Mouse (Mus musculus): ENCODE results near the gene Brox. TPM values are rescaled to one million over a fixed set of nuclear protein-coding genes. Genes with fewer than 3 reads are reported as not detected.
"Not testable (repeated sequence)": the region's sequence is repeated elsewhere in the genome, so short reads cannot be mapped to it uniquely, and the experiment has no call there.

The Brox gene
- 29.7 and 32.5 TPM in 2 replicates for polyA plus RNA-seq (2015; fragmentation: Nextera tagmentation; extraction: Ambion mirVana)

DNA sequence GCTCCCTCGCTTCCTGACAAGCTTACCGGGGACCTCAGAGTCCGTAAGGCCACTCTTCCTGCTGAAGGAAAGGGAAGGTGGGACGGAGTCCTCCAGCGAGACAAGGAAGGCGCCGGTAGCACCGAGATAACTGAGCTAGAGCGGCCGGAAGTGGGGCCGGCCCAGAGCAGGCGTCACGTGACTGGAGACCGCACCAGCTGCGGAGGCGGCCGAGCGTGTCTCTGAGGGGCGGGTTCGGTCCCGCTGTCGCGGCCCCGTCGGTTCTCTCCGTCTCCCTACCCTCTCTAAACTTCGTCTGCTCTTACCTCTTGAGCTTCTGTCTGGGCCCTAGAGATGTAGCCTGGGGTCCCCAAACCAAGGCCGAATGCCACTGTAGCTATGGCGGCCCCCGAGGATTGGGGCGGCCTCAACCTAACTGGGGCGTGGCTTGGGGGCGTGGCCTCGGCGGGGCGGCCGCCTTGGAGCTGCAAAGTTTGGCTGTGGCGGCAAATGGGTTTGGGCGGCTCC, at the start of gene Brox:
TSS of gene Brox (minus strand) at position 393 of the 507 bp plus-strand sequence.
- Histone ChIP-seq H3K4me1 (replicated peaks; ENCODE audit: control insufficient read depth, insufficient read depth, low read length) (no peaks in the 10 kb centered on the region), H3K36me3 (ENCODE audit: control insufficient read depth, insufficient read depth) (peaks cover 14% of the 10 kb centered on the region; the same call in 1 of the 2 replicates), H3K4me3 (ENCODE audit: low read depth, low read length) (peak within 1 kb of the TSS; percentile 53), H3K27ac (ENCODE audit: low read depth, low read length) (peak within 1 kb of the TSS; percentile 54), H3K9ac (ENCODE audit: low read depth, low read length) (peak within 1 kb of the TSS; percentile 55), H3K27me3 (replicated peaks; ENCODE audit: control insufficient read depth, insufficient read depth, low read length) (no peaks in the 10 kb centered on the region), H3K9me3 (ENCODE audit: control insufficient read depth) (no peaks in the 10 kb centered on the region), H3K4me2 (replicated peaks; ENCODE audit: low read depth) (peak within 1 kb of the TSS; percentile 65)
- TF ChIP-seq CTCF (IDR thresholded peaks at IDR 0.05; ENCODE audit: low read depth): no peak
- WGBS: under 1% methylated on average over 39 of the region's 39 CpGs
- peak; percentile 86 for ATAC-seq

DNA sequence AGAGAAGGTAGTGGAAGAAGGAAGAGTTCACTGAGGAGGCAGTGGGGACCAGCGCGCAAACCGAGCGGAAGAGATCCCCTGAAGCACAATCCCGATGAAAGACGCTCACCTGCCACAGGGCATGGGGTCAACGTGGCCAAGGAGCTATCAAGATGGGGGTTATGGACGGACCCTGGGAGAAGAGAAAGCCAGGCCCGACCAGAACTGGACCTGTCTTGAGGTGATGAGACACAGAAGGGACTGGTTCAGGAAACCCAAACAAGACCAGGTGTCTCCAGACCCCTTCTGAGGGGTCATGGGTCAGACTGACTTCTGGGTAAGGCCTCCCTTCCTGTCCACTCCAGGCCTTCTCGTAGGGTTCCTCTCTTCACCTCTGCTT, 48.7 kb upstream of the Brox start:
- peak overlapping the region; percentile 99 for H3K27ac ChIP-seq (ENCODE audit: low read depth, low read length)
- no peaks in the 10 kb centered on the region for H3K9me3 ChIP-seq (ENCODE audit: control insufficient read depth)
- no peak for TF ChIP-seq CTCF (IDR thresholded peaks at IDR 0.05; ENCODE audit: low read depth)
- no peaks in the 10 kb centered on the region for H3K27me3 ChIP-seq (replicated peaks; ENCODE audit: control insufficient read depth, insufficient read depth, low read length)
- H3K36me3 ChIP-seq (ENCODE audit: control insufficient read depth, insufficient read depth): peaks cover 37% of the 10 kb centered on the region
- no peaks in the 10 kb centered on the region for H3K4me1 ChIP-seq (replicated peaks; ENCODE audit: control insufficient read depth, insufficient read depth, low read length)
- H3K9ac ChIP-seq (ENCODE audit: low read depth, low read length): peak overlapping the region; percentile 99
- no peak for ATAC-seq
- 5% methylated on average over 10 of the region's 10 CpGs for WGBS
- H3K4me3 ChIP-seq (ENCODE audit: low read depth, low read length): peak overlapping the region; percentile 97
- peak overlapping the region; percentile 86 for H3K4me2 ChIP-seq (replicated peaks; ENCODE audit: low read depth)

DNA sequence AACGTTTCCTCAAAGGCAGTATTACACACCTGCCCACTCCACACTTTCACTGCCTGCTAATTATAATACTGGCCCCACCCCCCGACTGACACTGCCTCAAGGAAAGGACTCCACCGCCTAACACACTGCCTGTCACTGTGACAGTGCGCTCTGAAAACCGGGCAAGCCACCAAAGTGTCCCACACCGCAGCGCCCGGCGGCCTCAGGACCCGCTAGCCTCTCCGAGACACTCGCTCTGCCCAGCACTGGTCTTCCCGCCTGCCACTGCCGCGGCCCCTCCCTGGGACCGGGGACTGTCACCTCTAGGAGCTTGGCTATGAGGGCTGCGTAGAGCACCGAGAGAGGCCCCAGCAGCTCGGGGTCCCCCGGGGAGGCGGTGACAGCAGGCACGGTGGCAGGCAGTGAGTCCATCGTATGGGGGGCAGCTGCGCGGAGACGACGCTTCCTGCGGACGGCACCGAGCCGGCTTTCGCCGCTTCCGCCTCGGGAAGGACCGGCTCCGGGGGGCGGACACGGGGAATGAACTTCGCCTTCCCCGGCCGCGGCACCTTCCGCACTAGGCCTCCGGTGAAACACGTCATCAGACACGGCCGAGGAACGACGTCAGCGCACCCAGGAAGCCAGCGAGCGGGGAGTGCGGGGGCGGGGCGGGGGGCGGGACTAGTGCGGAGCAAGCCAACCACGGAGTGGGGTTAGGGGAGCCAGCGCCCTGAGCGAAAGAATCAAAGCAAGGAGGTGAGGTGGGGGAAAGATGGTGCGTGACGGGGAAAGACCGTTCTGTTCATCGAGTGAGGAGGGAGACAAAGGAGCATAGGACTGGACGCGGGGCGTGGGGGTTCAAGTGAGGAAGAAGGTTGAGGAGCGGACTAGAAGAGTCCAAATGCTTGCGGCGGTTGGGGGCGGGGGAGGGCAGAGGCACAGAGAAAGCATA, 48.1 kb upstream of the Brox start:
- peak overlapping the region; percentile 99 for H3K27ac ChIP-seq (ENCODE audit: low read depth, low read length)
- TF ChIP-seq CTCF (IDR thresholded peaks at IDR 0.05; ENCODE audit: low read depth): no peak
- WGBS: under 1% methylated on average over 72 of the region's 72 CpGs
- peaks cover 38% of the 10 kb centered on the region for H3K36me3 ChIP-seq (ENCODE audit: control insufficient read depth, insufficient read depth)
- H3K9me3 ChIP-seq (ENCODE audit: control insufficient read depth): no peaks in the 10 kb centered on the region
- H3K4me3 ChIP-seq (ENCODE audit: low read depth, low read length): peak overlapping the region; percentile 97
- peak overlapping the region; percentile 86 for H3K4me2 ChIP-seq (replicated peaks; ENCODE audit: low read depth)
- H3K27me3 ChIP-seq (replicated peaks; ENCODE audit: control insufficient read depth, insufficient read depth, low read length): no peaks in the 10 kb centered on the region
- H3K9ac ChIP-seq (ENCODE audit: low read depth, low read length): peak overlapping the region; percentile 99
- H3K4me1 ChIP-seq (replicated peaks; ENCODE audit: control insufficient read depth, insufficient read depth, low read length): no peaks in the 10 kb centered on the region
- ATAC-seq: peak; percentile 94

DNA sequence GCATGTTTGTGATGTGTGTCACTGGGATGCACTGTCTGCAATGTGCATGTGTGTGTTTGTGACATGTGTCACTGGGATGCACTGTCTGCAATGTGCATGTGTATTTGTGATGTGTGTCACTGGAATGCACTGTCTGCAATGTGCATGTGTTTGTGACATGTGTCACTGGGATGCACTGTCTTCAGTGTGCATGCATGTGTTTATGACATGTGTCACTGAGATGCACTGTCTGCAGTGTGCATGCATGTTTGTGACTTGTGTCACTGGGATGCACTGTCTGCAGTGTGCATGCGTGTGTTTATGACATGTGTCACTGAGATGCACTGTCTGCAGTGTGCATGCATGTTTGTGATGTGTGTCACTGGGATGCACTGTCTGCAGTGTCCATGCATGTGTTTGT, 45.8 kb upstream of the Brox start:
- not testable (repeated sequence) for H3K9me3 ChIP-seq (ENCODE audit: control insufficient read depth); H3K4me3 ChIP-seq (ENCODE audit: low read depth, low read length); H3K9ac ChIP-seq (ENCODE audit: low read depth, low read length); H3K27me3 ChIP-seq (replicated peaks; ENCODE audit: control insufficient read depth, insufficient read depth, low read length); ATAC-seq; H3K27ac ChIP-seq (ENCODE audit: low read depth, low read length); H3K4me2 ChIP-seq (replicated peaks; ENCODE audit: low read depth); H3K4me1 ChIP-seq (replicated peaks; ENCODE audit: control insufficient read depth, insufficient read depth, low read length)
- H3K36me3 ChIP-seq (ENCODE audit: control insufficient read depth, insufficient read depth): peaks cover 39% of the 10 kb centered on the region
- WGBS: 90% methylated on average over 1 of the region's 1 CpGs

DNA sequence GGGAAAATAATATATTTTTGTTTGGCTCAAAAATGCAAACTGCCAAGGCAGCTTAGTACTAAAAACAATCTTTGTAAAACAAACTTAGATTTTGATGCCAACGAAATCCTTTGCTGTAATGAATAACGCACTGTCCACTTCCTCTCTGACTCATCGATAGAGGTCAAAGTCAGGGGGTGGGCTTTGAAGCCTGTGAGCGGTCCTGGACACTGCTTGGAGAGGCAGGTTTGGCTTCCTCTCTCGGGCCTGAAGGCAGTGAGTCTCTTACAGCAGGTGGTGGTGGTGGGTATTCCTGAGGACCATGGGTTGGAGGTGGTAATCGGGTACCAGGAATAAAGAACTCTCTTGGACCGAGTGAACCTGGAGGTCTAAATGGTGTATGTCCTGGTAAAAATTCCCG, 30.1 kb upstream of the Brox start:
- Histone ChIP-seq H3K9ac (ENCODE audit: low read depth, low read length) (no peak overlapping the region), H3K4me1 (replicated peaks; ENCODE audit: control insufficient read depth, insufficient read depth, low read length) (no peaks in the 10 kb centered on the region), H3K4me3 (ENCODE audit: low read depth, low read length) (no peak overlapping the region), H3K27ac (ENCODE audit: low read depth, low read length) (no peak overlapping the region), H3K4me2 (replicated peaks; ENCODE audit: low read depth) (no peak overlapping the region), H3K27me3 (replicated peaks; ENCODE audit: control insufficient read depth, insufficient read depth, low read length) (no peaks in the 10 kb centered on the region), H3K9me3 (ENCODE audit: control insufficient read depth) (no peaks in the 10 kb centered on the region), H3K36me3 (ENCODE audit: control insufficient read depth, insufficient read depth) (peaks cover 85% of the 10 kb centered on the region)
- TF ChIP-seq CTCF (IDR thresholded peaks at IDR 0.05; ENCODE audit: low read depth): no peak
- no peak for ATAC-seq
- WGBS: 85% methylated on average over 8 of the region's 8 CpGs

DNA sequence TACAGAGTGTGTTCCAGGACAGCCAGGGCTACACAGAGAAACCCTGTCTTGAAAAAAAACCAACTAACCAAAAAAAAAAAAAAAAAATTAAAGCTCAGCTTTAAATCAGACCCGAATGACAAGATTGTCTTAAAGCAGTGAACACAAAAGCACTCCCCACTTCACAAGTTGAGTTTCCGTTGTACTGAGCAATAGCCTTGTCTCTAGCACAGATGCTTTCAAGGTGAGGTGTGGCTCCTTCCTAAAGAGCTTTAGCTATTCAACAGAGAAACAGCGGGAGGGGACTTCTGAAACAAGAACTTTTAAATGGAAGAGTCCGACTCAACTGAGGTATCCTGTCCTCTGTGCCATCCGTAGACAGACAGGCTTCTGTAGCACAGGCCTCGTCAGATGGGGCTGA, 27.4 kb upstream of the Brox start:
- Histone ChIP-seq H3K4me2 (replicated peaks; ENCODE audit: low read depth) (no peak overlapping the region), H3K4me3 (ENCODE audit: low read depth, low read length) (no peak overlapping the region), H3K27ac (ENCODE audit: low read depth, low read length) (no peak overlapping the region), H3K9me3 (ENCODE audit: control insufficient read depth) (no peaks in the 10 kb centered on the region), H3K4me1 (replicated peaks; ENCODE audit: control insufficient read depth, insufficient read depth, low read length) (no peaks in the 10 kb centered on the region), H3K9ac (ENCODE audit: low read depth, low read length) (no peak overlapping the region), H3K36me3 (ENCODE audit: control insufficient read depth, insufficient read depth) (peaks cover 70% of the 10 kb centered on the region), H3K27me3 (replicated peaks; ENCODE audit: control insufficient read depth, insufficient read depth, low read length) (no peaks in the 10 kb centered on the region)
- TF ChIP-seq CTCF (IDR thresholded peaks at IDR 0.05; ENCODE audit: low read depth): no peak
- no peak for ATAC-seq
- 97% methylated on average over 6 of the region's 6 CpGs for WGBS
